Mouse (Mus musculus) limb, embryonic 11.5 days (tissue): ENCODE measurements around the gene Tert. TPM values are rescaled to one million over a fixed set of nuclear protein-coding genes. Genes with fewer than 3 reads are reported as not detected.

Experiments
- ATAC-seq: fragments of 200-750 bp; cut with Nextera tagmentation; 2 replicates; pipeline ENCODE4 v1.8.0; 2017; ENCODE audit warnings: low read depth; ENCODE audit not compliant: insufficient number of reproducible peaks, low FRiP score, low TSS enrichment
- DNase-seq: peaks from one replicate; pipeline ENCODE4 v3.0.0-alpha.2; 2015; ENCODE audit warnings: low spot score
- H3K27ac ChIP-seq: fragments of 300-500 bp; sonication (generic); replicated peaks from 2 replicates; pipeline ENCODE4 v1.5.1; 2014; ENCODE audit warnings: low read depth, mild to moderate bottlenecking, low read length
- H3K27me3 ChIP-seq: fragments of 300-500 bp; sonication (generic); 2 replicates; pipeline ENCODE4 v1.6.1; 2014; ENCODE audit warnings: mild to moderate bottlenecking, low read length, mixed read lengths; ENCODE audit not compliant: control insufficient read depth, insufficient read depth
- H3K36me3 ChIP-seq: fragments of 300-500 bp; sonication (generic); 2 replicates; pipeline ENCODE4 v1.6.1; 2014; ENCODE audit warnings: mild to moderate bottlenecking, low read length, moderate library complexity, mixed read lengths; ENCODE audit not compliant: control insufficient read depth, insufficient read depth
- H3K4me1 ChIP-seq: fragments of 300-500 bp; sonication (generic); 2 replicates; pipeline ENCODE4 v1.6.1; 2014; ENCODE audit warnings: low read length, mixed read lengths; ENCODE audit not compliant: control insufficient read depth, insufficient read depth
- H3K4me2 ChIP-seq: fragments of 300-500 bp; sonication (generic); 2 replicates; pipeline ENCODE4 v1.6.1; 2014; ENCODE audit warnings: low read depth, mild to moderate bottlenecking, moderate library complexity; ENCODE audit not compliant: severe bottlenecking
- H3K4me3 ChIP-seq: fragments of 300-500 bp; sonication (generic); 2 replicates; pipeline ENCODE4 v1.5.1; 2014; ENCODE audit warnings: low read depth, low read length
- H3K9ac ChIP-seq: fragments of 300-500 bp; sonication (generic); 2 replicates; pipeline ENCODE4 v1.6.1; 2014; ENCODE audit warnings: mild to moderate bottlenecking, low read length
- H3K9me3 ChIP-seq: fragments of 300-500 bp; sonication (generic); 2 replicates; pipeline ENCODE4 v1.6.1; 2016; ENCODE audit warnings: low read length; ENCODE audit not compliant: control insufficient read depth
- WGBS: fragments of 180-500 bp; shearing (Covaris S2); extraction: QIAGEN DNeasy Blood & Tissue Kit; methylation state at CpG from one replicate; pipeline ENCODE4 v1.1.7; 2014; 5-methylcytosine and 5-hydroxymethylcytosine counted together
- polyA plus RNA-seq: library from polyadenylated mRNA; unstranded; fragments of >200 nt; fragmentation: Nextera tagmentation; extraction: Ambion mirVana; gene quantifications from 2 replicates; pipeline ENCODE4 v1.2.1, GENCODE M21; 2014

Gene Tert
- polyA plus RNA-seq, 1 experiment from 2014 or later: 9.4 TPM

- DNase-seq (no peak), ATAC-seq (peak; percentile 78)
- 3% methylated on average over 39 of the region's 39 CpGs for WGBS
Measured at GRCm38 (mm10) chr13:73604156-73604957, 22.4 kb upstream of the Tert start.

GRCm38 (mm10) chr13:73618406-73618805 is 8.3 kb upstream of the Tert start:
- H3K4me2 ChIP-seq: no peak overlapping the region
- no peak overlapping the region for H3K9ac ChIP-seq
- no peaks in the 10 kb centered on the region for H3K27me3 ChIP-seq
- no peak overlapping the region for H3K4me3 ChIP-seq
- 90% methylated on average over 5 of the region's 5 CpGs for WGBS
- no peaks in the 10 kb centered on the region for H3K9me3 ChIP-seq
- DNase-seq: no peak
- peaks cover 26% of the 10 kb centered on the region for H3K36me3 ChIP-seq
- no peak overlapping the region for H3K27ac ChIP-seq
- ATAC-seq: no peak
- H3K4me1 ChIP-seq: no peaks in the 10 kb centered on the region

More at GRCm38 (mm10) chr13:73604156-73604957, 22.4 kb upstream of the Tert start:
- H3K9me3 ChIP-seq: no peaks in the 10 kb centered on the region
- H3K4me1 ChIP-seq: peaks cover 8% of the 10 kb centered on the region
- H3K4me3 ChIP-seq: peak overlapping the region; percentile 71
- H3K36me3 ChIP-seq: peaks cover 7% of the 10 kb centered on the region
- H3K4me2 ChIP-seq: peak overlapping the region; percentile 85
- no peaks in the 10 kb centered on the region for H3K27me3 ChIP-seq
- peak overlapping the region; percentile 84 for H3K9ac ChIP-seq
- H3K27ac ChIP-seq: no peak overlapping the region

- no peak for ATAC-seq
- Histone ChIP-seq H3K9ac (no peak overlapping the region), H3K4me3 (no peak overlapping the region), H3K27ac (no peak overlapping the region), H3K9me3 (no peaks in the 10 kb centered on the region), H3K4me2 (no peak overlapping the region), H3K36me3 (peaks cover 23% of the 10 kb centered on the region), H3K27me3 (no peaks in the 10 kb centered on the region), H3K4me1 (no peaks in the 10 kb centered on the region)
- WGBS: 77% methylated on average over 6 of the region's 6 CpGs
- no peak for DNase-seq
Measured at GRCm38 (mm10) chr13:73620637-73621036, 6.1 kb upstream of the Tert start.

- H3K27me3 ChIP-seq: no peaks in the 10 kb centered on the region
- no peak; the same call in 1 of the 2 replicates for ATAC-seq
- H3K4me3 ChIP-seq: peak overlapping the region; percentile 59
- H3K36me3 ChIP-seq: no peaks in the 10 kb centered on the region; the same call in 1 of the 2 replicates
- WGBS: 44% methylated on average over 6 of the region's 6 CpGs
- H3K9ac ChIP-seq: peak overlapping the region; percentile 82; the same call in 1 of the 2 replicates
- DNase-seq: no peak
- peaks cover 6% of the 10 kb centered on the region; the same call in 1 of the 2 replicates for H3K4me1 ChIP-seq
- no peaks in the 10 kb centered on the region for H3K9me3 ChIP-seq
- no peak overlapping the region for H3K27ac ChIP-seq
- H3K4me2 ChIP-seq: peak overlapping the region; percentile 93
Measured at GRCm38 (mm10) chr13:73626410-73626744, 334 bp upstream of the Tert start.

GRCm38 (mm10) chr13:73628586-73629113 is 1.9 kb downstream of the Tert start:
- no peak overlapping the region for H3K4me2 ChIP-seq
- DNase-seq (no peak), ATAC-seq (no peak)
- no peaks in the 10 kb centered on the region; the same call in 1 of the 2 replicates for H3K36me3 ChIP-seq
- WGBS: 87% methylated on average over 11 of the region's 11 CpGs
- H3K27me3 ChIP-seq: no peaks in the 10 kb centered on the region
- no peak overlapping the region for H3K4me3 ChIP-seq
- no peaks in the 10 kb centered on the region for H3K9me3 ChIP-seq
- no peak overlapping the region for H3K27ac ChIP-seq
- peaks cover 6% of the 10 kb centered on the region; the same call in 1 of the 2 replicates for H3K4me1 ChIP-seq
- H3K9ac ChIP-seq: no peak overlapping the region

- Histone ChIP-seq H3K4me3 (no peak overlapping the region), H3K4me1 (peaks cover 6% of the 10 kb centered on the region; the same call in 1 of the 2 replicates), H3K27ac (no peak overlapping the region), H3K9ac (no peak overlapping the region), H3K4me2 (no peak overlapping the region), H3K27me3 (no peaks in the 10 kb centered on the region), H3K9me3 (no peaks in the 10 kb centered on the region), H3K36me3 (no peaks in the 10 kb centered on the region; the same call in 1 of the 2 replicates)
- ATAC-seq: no peak
- DNase-seq: no peak
- 96% methylated on average over 3 of the region's 3 CpGs for WGBS
Measured at GRCm38 (mm10) chr13:73631837-73632236, 5.1 kb downstream of the Tert start.

GRCm38 (mm10) chr13:73637826-73638225 is 11.1 kb downstream of the Tert start:
- no peak overlapping the region for H3K27ac ChIP-seq
- H3K4me3 ChIP-seq: no peak overlapping the region
- no peaks in the 10 kb centered on the region for H3K27me3 ChIP-seq
- DNase-seq: no peak
- no peak overlapping the region for H3K9ac ChIP-seq
- no peaks in the 10 kb centered on the region for H3K4me1 ChIP-seq
- no peaks in the 10 kb centered on the region for H3K9me3 ChIP-seq
- no peak for ATAC-seq
- no peak overlapping the region for H3K4me2 ChIP-seq
- WGBS: 87% methylated on average over 5 of the region's 6 CpGs
- no peaks in the 10 kb centered on the region; the same call in 1 of the 2 replicates for H3K36me3 ChIP-seq

- H3K4me3 ChIP-seq: no peak overlapping the region
- no peaks in the 10 kb centered on the region for H3K36me3 ChIP-seq
- DNase-seq: no peak
- no peak overlapping the region for H3K4me2 ChIP-seq
- no peak overlapping the region for H3K27ac ChIP-seq
- ATAC-seq: no peak
- no peak overlapping the region for H3K9ac ChIP-seq
- no peaks in the 10 kb centered on the region for H3K9me3 ChIP-seq
- WGBS: 87% methylated on average over 4 of the region's 4 CpGs
- H3K4me1 ChIP-seq: no peaks in the 10 kb centered on the region
- H3K27me3 ChIP-seq: no peaks in the 10 kb centered on the region
Measured at GRCm38 (mm10) chr13:73641296-73641695, 14.6 kb downstream of the Tert start.
